Mouse (Mus musculus) forebrain, postnatal 0 days (tissue): Measurements from ENCODE around the gene Atp5mpl. TPM values are rescaled to one million over a fixed set of nuclear protein-coding genes. Genes with fewer than 3 reads are reported as not detected.
"Not testable (repeated sequence)": the region's sequence is repeated elsewhere in the genome, so short reads cannot be mapped to it uniquely, and the experiment has no call there.

Source experiments
- ATAC-seq: fragments of 200-750 bp; cut with Nextera tagmentation; 2 replicates; pipeline ENCODE4 v1.8.0; 2017; ENCODE audit warnings: mild to moderate bottlenecking, moderate library complexity
- DNase-seq: peaks from one replicate; pipeline ENCODE4 v3.0.0-alpha.2; 2015
- H3K27ac ChIP-seq: fragments of 300-500 bp; sonication (generic); 2 replicates; pipeline ENCODE4 v1.5.1; 2014; ENCODE audit warnings: low read depth, mild to moderate bottlenecking, antibody characterized with exemption, low read length, moderate library complexity, mixed read lengths
- H3K27me3 ChIP-seq: fragments of 300-500 bp; sonication (generic); 2 replicates; pipeline ENCODE4 v1.6.1; 2014; ENCODE audit warnings: mild to moderate bottlenecking, low read length, mixed read lengths; ENCODE audit not compliant: insufficient read depth
- H3K36me3 ChIP-seq: fragments of 300-500 bp; sonication (generic); 2 replicates; pipeline ENCODE4 v1.6.1; 2014; ENCODE audit warnings: mild to moderate bottlenecking, moderate library complexity; ENCODE audit not compliant: insufficient read depth
- H3K4me1 ChIP-seq: fragments of 300-500 bp; sonication (generic); 2 replicates; pipeline ENCODE4 v1.6.1; 2014; ENCODE audit warnings: antibody characterized with exemption; ENCODE audit not compliant: insufficient read depth
- H3K4me2 ChIP-seq: fragments of 300-500 bp; sonication (generic); 2 replicates; pipeline ENCODE4 v1.6.1; 2014; ENCODE audit warnings: low read depth, mild to moderate bottlenecking, moderate library complexity
- H3K4me3 ChIP-seq: fragments of 300-500 bp; sonication (generic); 2 replicates; pipeline ENCODE4 v1.5.1; 2014; ENCODE audit warnings: low read depth, low read length, mixed read lengths
- H3K9ac ChIP-seq: fragments of 300-500 bp; sonication (generic); 2 replicates; pipeline ENCODE4 v1.6.1; 2014; ENCODE audit warnings: mild to moderate bottlenecking
- H3K9me3 ChIP-seq: fragments of 300-500 bp; sonication (generic); 2 replicates; pipeline ENCODE4 v1.6.1; 2016; ENCODE audit warnings: low read length
- CTCF ChIP-seq: sonication (generic); IDR thresholded peaks from 2 replicates; pipeline ENCODE4 v1.5.1; 2016; ENCODE audit warnings: antibody characterized with exemption, control low read depth, low read depth
- WGBS: fragments of 180-500 bp; shearing (Covaris S2); extraction: QIAGEN DNeasy Blood & Tissue Kit; methylation state at CpG from one replicate; pipeline ENCODE4 v1.1.7; 2014; 5-methylcytosine and 5-hydroxymethylcytosine counted together
- polyA plus RNA-seq: library from polyadenylated mRNA; unstranded; fragments of >200 nt; fragmentation: Nextera tagmentation; extraction: Ambion mirVana; gene quantifications from 2 replicates; pipeline ENCODE4 v1.2.1, GENCODE M21; 2015
- total RNA-seq: library from RNA; depleted of rRNA; stranded (reverse); fragments of >200 nt; gene quantifications from 2 replicates; pipeline ENCODE4 v1.2.3, GENCODE M21; 2014

Atp5mpl gene
- total and polyA plus RNA-seq, 2 experiments from 2014 or later = 313 to 765 TPM

GRCm38 (mm10) chr12:111951701-111952100, 15.1 kb downstream of the Atp5mpl start:
- H3K36me3 ChIP-seq = no peaks in the 10 kb centered on the region
- H3K9me3 ChIP-seq = no peaks in the 10 kb centered on the region
- H3K4me3 ChIP-seq = no peak overlapping the region
- no peak for ATAC-seq
- no peak overlapping the region for H3K9ac ChIP-seq
- H3K4me2 ChIP-seq = no peak overlapping the region
- H3K4me1 ChIP-seq = no peaks in the 10 kb centered on the region
- no peak for DNase-seq
- WGBS = 32% methylated on average over 5 of the region's 5 CpGs
- H3K27me3 ChIP-seq = no peaks in the 10 kb centered on the region
- no peak for TF ChIP-seq CTCF
- no peak overlapping the region for H3K27ac ChIP-seq

DNA sequence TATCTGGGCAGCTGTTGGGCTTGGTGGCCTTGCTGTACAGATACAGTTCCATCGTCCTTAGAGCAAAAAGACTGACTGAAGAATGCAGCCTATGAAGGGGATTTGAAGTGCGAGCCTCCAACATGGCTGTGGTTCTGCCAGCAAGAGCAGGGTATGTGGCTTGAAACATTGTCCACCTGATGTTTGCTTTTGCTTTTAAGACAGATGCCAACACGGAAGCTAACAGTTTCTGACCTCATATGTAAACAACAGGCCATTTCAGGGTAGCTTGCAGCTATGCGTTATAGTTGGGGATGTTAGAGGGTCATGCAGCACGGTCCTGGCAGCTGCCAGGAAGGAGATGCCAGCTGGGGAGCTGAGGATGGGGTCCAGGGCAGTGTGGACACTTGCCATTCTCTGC, 16.3 kb downstream of the Atp5mpl start:
- H3K9ac ChIP-seq = no peak overlapping the region
- no peaks in the 10 kb centered on the region for H3K9me3 ChIP-seq
- ATAC-seq (no peak), DNase-seq (no peak)
- H3K27me3 ChIP-seq = no peaks in the 10 kb centered on the region
- H3K4me3 ChIP-seq = no peak overlapping the region
- H3K4me1 ChIP-seq = no peaks in the 10 kb centered on the region
- 81% methylated on average over 5 of the region's 5 CpGs for WGBS
- no peak for TF ChIP-seq CTCF
- H3K4me2 ChIP-seq = no peak overlapping the region
- no peak overlapping the region for H3K27ac ChIP-seq
- no peaks in the 10 kb centered on the region for H3K36me3 ChIP-seq

GRCm38 (mm10) chr12:111946716-111947115, 20.1 kb downstream of the Atp5mpl start:
- Histone ChIP-seq H3K9me3 (no peaks in the 10 kb centered on the region), H3K4me3 (no peak overlapping the region), H3K27ac (no peak overlapping the region), H3K9ac (no peak overlapping the region), H3K27me3 (no peaks in the 10 kb centered on the region), H3K4me1 (no peaks in the 10 kb centered on the region), H3K36me3 (no peaks in the 10 kb centered on the region), H3K4me2 (no peak overlapping the region)
- ATAC-seq (peak; percentile 40; the same call in 1 of the 2 replicates), DNase-seq (no peak)
- peak; percentile 57 for TF ChIP-seq CTCF
- 66% methylated on average over 2 of the region's 2 CpGs for WGBS

DNA sequence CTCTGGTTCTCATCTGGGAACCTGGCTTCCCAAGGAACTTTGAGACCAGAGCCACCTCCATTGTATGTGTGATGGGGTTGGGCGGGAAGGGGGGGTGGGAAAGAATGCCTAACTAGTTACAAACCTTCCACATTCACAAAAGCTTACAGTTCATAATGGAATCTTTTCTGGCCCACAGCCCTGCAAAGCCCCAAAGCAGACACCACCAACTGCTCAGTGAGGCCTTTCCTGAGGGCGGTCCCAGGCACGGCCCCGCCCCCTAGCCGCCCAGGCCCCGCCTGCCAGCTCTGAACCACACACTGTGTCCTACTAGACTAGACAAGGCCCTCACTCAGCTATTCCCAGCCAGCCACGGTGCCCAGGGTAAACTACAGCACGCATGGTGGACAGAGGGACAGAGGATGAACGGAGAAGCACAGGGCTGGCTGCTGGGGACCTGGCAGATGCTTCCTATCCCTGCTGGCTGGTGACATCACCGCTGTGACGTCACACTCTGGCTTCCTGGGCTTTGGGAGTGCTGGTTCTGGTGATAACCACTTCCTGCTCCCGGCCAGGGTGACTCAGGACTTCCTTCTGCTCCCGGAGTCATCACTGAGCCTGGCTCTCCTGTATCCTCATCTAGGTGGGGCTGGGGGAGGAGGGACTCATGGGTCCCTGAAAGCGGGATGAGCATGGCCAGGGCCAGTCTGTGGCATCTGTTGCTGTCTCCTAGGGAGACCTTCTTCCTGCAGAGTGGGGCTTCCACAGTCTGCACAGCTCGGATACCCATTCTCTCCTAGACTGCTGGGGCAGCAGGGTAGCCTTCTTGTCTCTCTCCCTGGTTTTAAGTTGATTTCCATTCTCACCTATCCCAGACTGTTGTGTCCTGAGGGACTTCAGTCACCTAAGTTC, 20.8 kb downstream of the Atp5mpl start:
- H3K27me3 ChIP-seq, H3K4me1 ChIP-seq, DNase-seq, H3K9ac ChIP-seq, ATAC-seq, H3K9me3 ChIP-seq, H3K4me2 ChIP-seq, H3K4me3 ChIP-seq, H3K27ac ChIP-seq, H3K36me3 ChIP-seq: not testable (repeated sequence)
- 62% methylated on average over 9 of the region's 15 CpGs for WGBS

DNA sequence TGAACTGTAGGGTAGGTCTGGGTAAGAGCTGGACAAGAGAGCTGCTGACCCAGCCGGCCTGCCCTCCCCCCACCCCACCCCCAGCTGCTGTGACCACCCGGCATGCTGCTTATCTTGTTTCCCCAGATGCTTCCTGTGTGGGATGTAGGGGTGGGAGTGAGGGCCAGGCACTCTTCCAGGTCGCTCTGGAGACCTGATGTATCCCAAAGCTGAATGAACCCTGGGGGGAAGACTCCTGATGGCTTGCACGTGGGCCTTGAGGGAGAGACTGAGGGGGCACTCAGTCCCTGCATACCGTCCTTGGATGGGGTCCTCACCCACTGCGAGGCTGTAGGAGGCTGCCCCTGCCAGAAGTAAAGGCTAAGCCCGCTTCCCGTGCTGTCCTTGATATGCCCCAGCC, 21.7 kb downstream of the Atp5mpl start:
- WGBS = 60% methylated on average over 8 of the region's 8 CpGs
- Histone ChIP-seq H3K9me3 (no peaks in the 10 kb centered on the region), H3K36me3 (no peaks in the 10 kb centered on the region), H3K27me3 (no peaks in the 10 kb centered on the region), H3K4me2 (no peak overlapping the region), H3K4me1 (no peaks in the 10 kb centered on the region), H3K9ac (no peak overlapping the region), H3K4me3 (no peak overlapping the region), H3K27ac (no peak overlapping the region)
- DNase-seq (no peak), ATAC-seq (no peak)
- no peak for TF ChIP-seq CTCF

GRCm38 (mm10) chr12:111944065-111944987, 22.5 kb downstream of the Atp5mpl start:
- H3K9me3 ChIP-seq, H3K36me3 ChIP-seq, H3K4me1 ChIP-seq, H3K27me3 ChIP-seq, H3K4me3 ChIP-seq, H3K4me2 ChIP-seq, H3K27ac ChIP-seq, H3K9ac ChIP-seq, DNase-seq: not testable (repeated sequence)
- WGBS = 73% methylated on average over 15 of the region's 20 CpGs
- ATAC-seq = peak; percentile 42; the same call in 1 of the 2 replicates
